Mouse (Mus musculus): ENCODE measurements around the gene Prkd1.

The Prkd1 gene

GRCm38 (mm10) chr12:50314634-50315033 is 334.3 kb downstream of the Prkd1 start:
- DNase-seq, result peak; percentile 6 to 9

DNA sequence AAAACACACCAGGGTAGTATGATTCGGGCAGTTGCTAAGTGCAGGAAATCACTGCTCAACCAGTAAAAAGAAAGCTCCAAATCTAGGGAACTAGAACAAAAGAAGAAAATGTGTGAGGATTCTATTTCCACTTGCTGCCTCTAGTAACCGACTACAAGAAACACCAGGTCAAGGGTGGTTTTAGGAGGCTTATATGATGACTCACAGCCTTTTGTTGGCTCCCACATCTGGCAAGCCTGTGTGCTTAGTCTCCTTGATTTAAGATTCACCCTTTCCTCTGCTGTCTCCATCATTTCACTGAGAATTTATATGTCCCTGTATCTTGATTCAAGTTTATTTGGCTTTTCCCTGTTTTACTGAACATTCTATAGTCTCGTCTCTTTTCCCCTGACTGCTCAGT is 339.6 kb downstream of the Prkd1 start:
- DNase-seq, result no peak

GRCm38 (mm10) chr12:50301334-50301733 is 347.6 kb downstream of the Prkd1 start:
- peak; percentile 3 to 6 for DNase-seq

DNA sequence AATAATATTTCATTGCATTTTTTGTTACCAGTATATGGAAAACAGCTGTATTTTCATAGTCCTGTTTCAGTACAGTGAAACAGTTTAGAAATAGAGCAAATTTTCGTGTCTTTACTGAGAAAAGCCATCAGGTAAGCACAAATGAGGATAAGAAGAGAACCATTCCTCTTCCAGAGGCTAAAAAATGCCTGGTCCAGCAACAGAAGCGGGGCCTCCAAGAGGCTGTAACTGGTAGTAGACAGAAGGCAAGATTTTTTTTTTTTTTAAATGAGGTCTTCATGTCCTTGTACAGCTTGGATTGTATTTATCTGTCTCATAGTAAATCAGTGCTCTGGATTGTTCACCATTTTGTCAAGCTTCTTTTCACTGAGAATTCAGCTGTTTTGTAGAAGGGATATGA is 352.8 kb downstream of the Prkd1 start:
- no peak for DNase-seq

DNA sequence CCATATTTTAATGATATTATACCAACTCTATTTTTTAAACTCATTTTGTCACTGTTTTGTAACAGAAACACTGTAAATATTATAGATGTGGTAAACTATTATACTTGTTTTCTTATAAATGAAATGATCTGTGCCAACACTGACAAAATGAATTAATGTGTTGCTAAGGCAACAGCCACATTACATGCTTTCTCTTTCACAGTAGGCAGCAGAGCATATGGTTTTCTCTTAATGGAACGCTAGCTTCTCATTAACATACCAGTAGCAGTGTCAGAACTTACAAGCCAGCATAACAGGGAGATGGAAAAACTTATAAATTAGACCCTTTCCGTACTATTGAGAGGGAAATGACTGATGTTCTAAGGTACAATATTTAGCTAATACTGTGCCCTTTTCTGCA is 353.3 kb downstream of the Prkd1 start:
- no peak for DNase-seq

GRCm38 (mm10) chr12:50292834-50293233 is 356.1 kb downstream of the Prkd1 start:
- no peak for DNase-seq
